Mouse (Mus musculus): ENCODE data around the gene Tmem222. TPM values are rescaled to one million over a fixed set of nuclear protein-coding genes. Genes with fewer than 3 reads are reported as not detected.

Gene Tmem222
- polyA plus RNA-seq, 1 experiment = 65.3 TPM

- peaks cover 3% of the 10 kb centered on the region for H3K79me2 ChIP-seq (ENCODE audit: control insufficient read depth, insufficient read depth)
- no peak overlapping the region for H3K4me3 ChIP-seq (ENCODE audit: insufficient read depth, poor library complexity, severe bottlenecking)
- H3K27me3 ChIP-seq (ENCODE audit: control insufficient read depth, insufficient read depth, insufficient read length) = no peaks in the 10 kb centered on the region
- H3ac ChIP-seq (ENCODE audit: control insufficient read depth, insufficient read length, low read depth) = no peak overlapping the region
- H3K79me3 ChIP-seq (ENCODE audit: low read depth) = no peaks in the 10 kb centered on the region
- H3K36me3 ChIP-seq (ENCODE audit: control insufficient read depth, insufficient read depth) = peaks cover 32% of the 10 kb centered on the region
- TF ChIP-seq FOSL1 (IDR thresholded peaks at IDR 0.05; ENCODE audit: insufficient read depth, low read length, poor library complexity, severe bottlenecking) (no peak), MYOG (IDR thresholded peaks at IDR 0.05; ENCODE audit: control insufficient read depth, extremely low read depth, insufficient read length) (no peak), CEBPB (IDR thresholded peaks at IDR 0.05; ENCODE audit: low read depth) (no peak), CTCF (IDR thresholded peaks at IDR 0.05; ENCODE audit: control insufficient read depth, insufficient read depth, insufficient read length) (no peak), MYOD1 (IDR thresholded peaks at IDR 0.05; ENCODE audit: control insufficient read depth, insufficient read length, low read depth) (no peak), USF1 (IDR thresholded peaks at IDR 0.05; ENCODE audit: low read depth) (no peak), MAX (IDR thresholded peaks at IDR 0.05) (no peak)
These were observed 13.0 kb downstream of the Tmem222 start for GRCm38 (mm10) chr4:133264559-133264958.

- Histone ChIP-seq H3K36me3 (ENCODE audit: control insufficient read depth, insufficient read depth) (peaks cover 24% of the 10 kb centered on the region), H3K79me2 (ENCODE audit: control insufficient read depth, insufficient read depth) (no peaks in the 10 kb centered on the region), H3K79me3 (ENCODE audit: low read depth) (no peaks in the 10 kb centered on the region), H3K4me3 (ENCODE audit: insufficient read depth, poor library complexity, severe bottlenecking) (no peak overlapping the region), H3K27me3 (ENCODE audit: control insufficient read depth, insufficient read depth, insufficient read length) (no peaks in the 10 kb centered on the region), H3ac (ENCODE audit: control insufficient read depth, insufficient read length, low read depth) (no peak overlapping the region)
- TF ChIP-seq USF1 (IDR thresholded peaks at IDR 0.05; ENCODE audit: low read depth) (no peak), CEBPB (IDR thresholded peaks at IDR 0.05; ENCODE audit: low read depth) (no peak), CTCF (IDR thresholded peaks at IDR 0.05; ENCODE audit: control insufficient read depth, insufficient read depth, insufficient read length) (no peak), MYOG (IDR thresholded peaks at IDR 0.05; ENCODE audit: control insufficient read depth, extremely low read depth, insufficient read length) (no peak), MYOD1 (IDR thresholded peaks at IDR 0.05; ENCODE audit: control insufficient read depth, insufficient read length, low read depth) (no peak), MAX (IDR thresholded peaks at IDR 0.05) (no peak), FOSL1 (IDR thresholded peaks at IDR 0.05; ENCODE audit: insufficient read depth, low read length, poor library complexity, severe bottlenecking) (no peak)
These were observed 13.8 kb downstream of the Tmem222 start for GRCm38 (mm10) chr4:133263756-133264155.

- Histone ChIP-seq H3K4me3 (ENCODE audit: insufficient read depth, poor library complexity, severe bottlenecking) (no peak within 1 kb of the TSS), H3K79me3 (ENCODE audit: low read depth) (no peaks in the 10 kb centered on the region), H3K79me2 (ENCODE audit: control insufficient read depth, insufficient read depth) (no peaks in the 10 kb centered on the region), H3K36me3 (ENCODE audit: control insufficient read depth, insufficient read depth) (peaks cover 24% of the 10 kb centered on the region), H3K27me3 (ENCODE audit: control insufficient read depth, insufficient read depth, insufficient read length) (peaks cover 3% of the 10 kb centered on the region), H3ac (ENCODE audit: control insufficient read depth, insufficient read length, low read depth) (no peak within 1 kb of the TSS)
- TF ChIP-seq MYOD1 (IDR thresholded peaks at IDR 0.05; ENCODE audit: control insufficient read depth, insufficient read length, low read depth) (no peak), FOSL1 (IDR thresholded peaks at IDR 0.05; ENCODE audit: insufficient read depth, low read length, poor library complexity, severe bottlenecking) (no peak), CTCF (IDR thresholded peaks at IDR 0.05; ENCODE audit: control insufficient read depth, insufficient read depth, insufficient read length) (no peak), MYOG (IDR thresholded peaks at IDR 0.05; ENCODE audit: control insufficient read depth, extremely low read depth, insufficient read length) (no peak), USF1 (IDR thresholded peaks at IDR 0.05; ENCODE audit: low read depth) (no peak), CEBPB (IDR thresholded peaks at IDR 0.05; ENCODE audit: low read depth) (no peak), MAX (IDR thresholded peaks at IDR 0.05) (no peak)
These were observed 14.7 kb downstream of the Tmem222 start, which contains the start of gene Sytl1 for GRCm38 (mm10) chr4:133262882-133263281. Gene Sytl1 (minus strand): TSS chr4:133263113.

GRCm38 (mm10) chr4:133262375-133262765, 15.2 kb downstream of the Tmem222 start:
- Histone ChIP-seq H3K79me2 (ENCODE audit: control insufficient read depth, insufficient read depth) (no peaks in the 10 kb centered on the region), H3K79me3 (ENCODE audit: low read depth) (no peaks in the 10 kb centered on the region), H3K27me3 (ENCODE audit: control insufficient read depth, insufficient read depth, insufficient read length) (peaks cover 8% of the 10 kb centered on the region), H3K4me3 (ENCODE audit: insufficient read depth, poor library complexity, severe bottlenecking) (no peak overlapping the region), H3K36me3 (ENCODE audit: control insufficient read depth, insufficient read depth) (peaks cover 20% of the 10 kb centered on the region), H3ac (ENCODE audit: control insufficient read depth, insufficient read length, low read depth) (no peak overlapping the region)
- TF ChIP-seq USF1 (IDR thresholded peaks at IDR 0.05; ENCODE audit: low read depth) = no peak
- no peak for TF ChIP-seq MAX (IDR thresholded peaks at IDR 0.05)
- TF ChIP-seq MYOG (IDR thresholded peaks at IDR 0.05; ENCODE audit: control insufficient read depth, extremely low read depth, insufficient read length) = no peak
- no peak for TF ChIP-seq CTCF (IDR thresholded peaks at IDR 0.05; ENCODE audit: control insufficient read depth, insufficient read depth, insufficient read length)
- no peak for TF ChIP-seq CEBPB (IDR thresholded peaks at IDR 0.05; ENCODE audit: low read depth)
- no peak for TF ChIP-seq MYOD1 (IDR thresholded peaks at IDR 0.05; ENCODE audit: control insufficient read depth, insufficient read length, low read depth)
- no peak for TF ChIP-seq FOSL1 (IDR thresholded peaks at IDR 0.05; ENCODE audit: insufficient read depth, low read length, poor library complexity, severe bottlenecking)

GRCm38 (mm10) chr4:133261641-133262374, 15.8 kb downstream of the Tmem222 start:
- TF ChIP-seq MAX (IDR thresholded peaks at IDR 0.05) (no peak), MYOD1 (IDR thresholded peaks at IDR 0.05; ENCODE audit: control insufficient read depth, insufficient read length, low read depth) (no peak), FOSL1 (IDR thresholded peaks at IDR 0.05; ENCODE audit: insufficient read depth, low read length, poor library complexity, severe bottlenecking) (no peak), CEBPB (IDR thresholded peaks at IDR 0.05; ENCODE audit: low read depth) (no peak), CTCF (IDR thresholded peaks at IDR 0.05; ENCODE audit: control insufficient read depth, insufficient read depth, insufficient read length) (no peak), MYOG (IDR thresholded peaks at IDR 0.05; ENCODE audit: control insufficient read depth, extremely low read depth, insufficient read length) (no peak), USF1 (IDR thresholded peaks at IDR 0.05; ENCODE audit: low read depth) (no peak)
- no peak overlapping the region for H3K4me3 ChIP-seq (ENCODE audit: insufficient read depth, poor library complexity, severe bottlenecking)
- H3K27me3 ChIP-seq (ENCODE audit: control insufficient read depth, insufficient read depth, insufficient read length) = peaks cover 13% of the 10 kb centered on the region

More at GRCm38 (mm10) chr4:133261641-133262374, 15.8 kb downstream of the Tmem222 start:
- peaks cover 14% of the 10 kb centered on the region for H3K36me3 ChIP-seq (ENCODE audit: control insufficient read depth, insufficient read depth)
- H3K79me3 ChIP-seq (ENCODE audit: low read depth) = no peaks in the 10 kb centered on the region
- no peaks in the 10 kb centered on the region for H3K79me2 ChIP-seq (ENCODE audit: control insufficient read depth, insufficient read depth)
- H3ac ChIP-seq (ENCODE audit: control insufficient read depth, insufficient read length, low read depth) = no peak overlapping the region
